Mouse (Mus musculus) heart, postnatal 0 days (tissue): ENCODE results near the gene Sptlc2.

Experiments used
- CTCF ChIP-seq: IDR thresholded peaks from 2 replicates; pipeline ENCODE4 v1.5.1; 2016; ENCODE audit warnings: antibody characterized with exemption, control low read depth, low read depth
- EP300 ChIP-seq: IDR thresholded peaks from 2 replicates; pipeline ENCODE4 v1.6.1; 2016; ENCODE audit warnings: antibody characterized with exemption, low read depth

DNA sequence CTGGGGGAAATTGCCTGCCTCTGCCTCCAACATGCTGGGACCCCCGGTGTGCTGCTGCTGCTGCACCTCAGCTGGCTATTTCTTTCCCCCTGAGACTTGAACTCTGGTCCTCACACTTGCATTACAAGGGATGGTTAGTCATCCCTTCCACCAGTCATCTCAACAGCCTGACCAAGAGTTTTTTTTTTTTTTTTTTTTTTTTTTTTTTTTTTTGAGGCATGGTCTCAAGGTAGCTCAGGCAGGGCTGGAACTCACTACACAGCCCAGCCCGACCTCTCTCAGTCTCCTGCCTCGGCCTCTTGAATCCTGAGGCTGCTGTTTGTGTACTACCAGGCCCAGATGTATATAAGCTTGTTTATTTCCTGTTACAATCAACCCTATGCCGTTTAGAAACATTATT lies 103.9 kb downstream of the Sptlc2 start:
- TF ChIP-seq CTCF (no peak), EP300 (no peak)
